8 mouse cellular contexts compared by ENCODE assay signal in genomic region chr15:5143361-5144020, GRCm38 (mm10). TPM values are rescaled to one million over a fixed set of nuclear protein-coding genes. Genes with fewer than 3 reads are reported as not detected.
DNase-seq lines count a peak whose midpoint lies in the region; ATAC-seq and TF ChIP-seq lines count a peak whose summit lies in the region.

TSS of gene Prkaa1 (plus strand) at chr15:5143861.

- H3K4me1 ChIP-seq in MEL (ENCODE audit: control insufficient read depth in 1 of 2, insufficient read depth in 2 of 2, low read length in 2 of 2), result peaks cover 17 to 24% of the 10 kb centered on the region in 2 experiments
- peaks cover 5% of the 10 kb centered on the region; the same call in 1 of the 2 replicates for H3K4me1 ChIP-seq in lung, adult 2 months (ENCODE audit: control insufficient read depth, insufficient read depth, low read length)
- peaks cover 20% of the 10 kb centered on the region for H3K4me1 ChIP-seq in neural tube, embryonic 15.5 days

- TF ChIP-seq EP300 in MEL (IDR thresholded peaks at IDR 0.05; ENCODE audit: low read depth in 1 of 2, low read length in 2 of 2), result no peak

- no peak for TF ChIP-seq RAD21 in MEL (IDR thresholded peaks at IDR 0.05; ENCODE audit: low read depth, low read length)

- no peaks in the 10 kb centered on the region for H3K27me3 ChIP-seq in MEL (ENCODE audit: control insufficient read depth in 1 of 2, insufficient read depth in 2 of 2, low read length in 2 of 2)
- H3K27me3 ChIP-seq in neural tube, embryonic 15.5 days (replicated peaks), result no peaks in the 10 kb centered on the region

- ATAC-seq in neural tube, embryonic 15.5 days (ENCODE audit: low FRiP score), result peak; percentile 94

- peak within 1 kb of the TSS; percentile 67 for H3K4me2 ChIP-seq in neural tube, embryonic 15.5 days

- H3K79me2 ChIP-seq in MEL (ENCODE audit: control insufficient read depth, insufficient read depth, low read length, poor library complexity), result peaks cover 40% of the 10 kb centered on the region

- peak; percentile 76 for DNase-seq in MEL (ENCODE audit: low read depth, low spot score)
- DNase-seq in cerebellum, adult 18-20 months, result peak; percentile 75 to 90
- peak; percentile 65 for DNase-seq in forelimb bud, embryonic 11.5 days (ENCODE audit: low read depth, low spot score)
- peak; percentile 80 for DNase-seq in heart, postnatal 4 days
- peak in 1 of 2 experiments; percentile 36 for DNase-seq in layer of hippocampus, adult 8-10 months (ENCODE audit: low spot score in 2 of 2)
- peak; percentile 72 for DNase-seq in lung, adult 2 months
- peak; percentile 23 to 67 for DNase-seq in thymus, postnatal 10 days (ENCODE audit: low spot score in 2 of 2)

- peak; percentile 67 to 75; a peak in 2 of 4 replicates for TF ChIP-seq POLR2A in MEL (IDR thresholded peaks at IDR 0.05; ENCODE audit: control insufficient read depth in 1 of 2, insufficient read depth in 1 of 2, low read depth in 1 of 2, low read length in 2 of 2, poor library complexity in 1 of 2)
- peak; percentile 66; the same call in 1 of the 2 replicates for TF ChIP-seq POLR2A in lung, adult 2 months (IDR thresholded peaks at IDR 0.05; ENCODE audit: borderline replicate concordance, extremely low read depth, low read depth, low read length)

- H3K9ac ChIP-seq in MEL (ENCODE audit: control insufficient read depth, low read depth, low read length, poor library complexity, severe bottlenecking), result peak within 1 kb of the TSS; percentile 95
- H3K9ac ChIP-seq in neural tube, embryonic 15.5 days (replicated peaks), result peak within 1 kb of the TSS; percentile 67

- H3K9me3 ChIP-seq in MEL (replicated peaks; ENCODE audit: insufficient read depth, low read length), result no peaks in the 10 kb centered on the region
- H3K9me3 ChIP-seq in neural tube, embryonic 15.5 days (replicated peaks), result no peaks in the 10 kb centered on the region

- peak within 1 kb of the TSS; percentile 77 to 84 for H3K4me3 ChIP-seq in MEL (ENCODE audit: control insufficient read depth in 1 of 2, insufficient read depth in 1 of 2, low read depth in 2 of 2, low read length in 2 of 2)
- H3K4me3 ChIP-seq in lung, adult 2 months (replicated peaks; ENCODE audit: extremely low read depth, low read depth, low read length), result peak within 1 kb of the TSS; percentile 94
- peak within 1 kb of the TSS; percentile 82 for H3K4me3 ChIP-seq in neural tube, embryonic 15.5 days (replicated peaks)

- peak within 1 kb of the TSS; percentile 68 for H3K27ac ChIP-seq in MEL (ENCODE audit: control insufficient read depth, low read depth, low read length)
- peak within 1 kb of the TSS; percentile 92 for H3K27ac ChIP-seq in neural tube, embryonic 15.5 days (replicated peaks)

- H3K36me3 ChIP-seq in MEL (ENCODE audit: control insufficient read depth in 1 of 2, insufficient read depth in 2 of 2, low read length in 2 of 2), result peaks cover 0 to 33% of the 10 kb centered on the region in 2 experiments; a peak in 2 of 4 replicates
- H3K36me3 ChIP-seq in neural tube, embryonic 15.5 days, result no peaks in the 10 kb centered on the region

- under 1% methylated on average over 76 of the region's 80 CpGs for WGBS in lung, adult 2 months
- under 1% methylated on average over 46 of the region's 80 CpGs for WGBS in neural tube, embryonic 15.5 days

- peak in 2 of 3 experiments; percentile 27 to 55; a peak in 4 of 6 replicates for TF ChIP-seq CTCF in MEL (IDR thresholded peaks at IDR 0.05 in 2 of 3, conservative IDR thresholded peaks at IDR 0.05 in 1 of 3; ENCODE audit: control insufficient read depth in 1 of 3, insufficient read depth in 1 of 3, low read depth in 2 of 3, low read length in 3 of 3, poor library complexity in 1 of 3, severe bottlenecking in 1 of 3)
- no peak for TF ChIP-seq CTCF in lung, adult 2 months (IDR thresholded peaks at IDR 0.05; ENCODE audit: insufficient read depth, low read length)

TF ChIP-seq in MEL, 35 proteins besides CTCF, POLR2A, EP300 and RAD21:
- TF ChIP-seq MXI1 (IDR thresholded peaks at IDR 0.05; ENCODE audit: low read depth, low read length) (no peak), HCFC1 (IDR thresholded peaks at IDR 0.05; ENCODE audit: low read depth, low read length) (peak; percentile 47; the same call in 1 of the 2 replicates), USF2 (IDR thresholded peaks at IDR 0.05; ENCODE audit: borderline replicate concordance in 1 of 2, insufficient read depth in 1 of 2, low read depth in 1 of 2, low read length in 2 of 2) (no peak), MYB (IDR thresholded peaks at IDR 0.05; ENCODE audit: low read depth, low read length) (no peak), MAZ (IDR thresholded peaks at IDR 0.05; ENCODE audit: low read depth, low read length) (peak; percentile 35; the same call in 1 of the 2 replicates), MYC (IDR thresholded peaks at IDR 0.05; ENCODE audit: low read depth, low read length) (no peak), POLR2AphosphoS5 (IDR thresholded peaks at IDR 0.05; ENCODE audit: borderline replicate concordance, low read depth, low read length) (no peak), MEF2A (IDR thresholded peaks at IDR 0.05; ENCODE audit: extremely low read depth, insufficient replicate concordance, low read depth, low read length, poor library complexity, severe bottlenecking) (no peak), TAL1 (IDR thresholded peaks at IDR 0.05; ENCODE audit: low read length) (no peak), ZMIZ1 (IDR thresholded peaks at IDR 0.05; ENCODE audit: low read depth, low read length) (no peak), JUND (IDR thresholded peaks at IDR 0.05; ENCODE audit: low read depth, low read length) (no peak), ELF1 (IDR thresholded peaks at IDR 0.05; ENCODE audit: low read depth, low read length) (peak; percentile 58; the same call in 1 of the 2 replicates), GABPA (IDR thresholded peaks at IDR 0.05; ENCODE audit: low read depth, low read length) (no peak), NELFE (IDR thresholded peaks at IDR 0.05; ENCODE audit: low read depth, low read length) (peak; percentile 69), GATA1 (IDR thresholded peaks at IDR 0.05; ENCODE audit: low read depth, low read length) (0 out of 2 replicates have a peak, but pooled peaks have one; percentile 26), CHD2 (IDR thresholded peaks at IDR 0.05; ENCODE audit: low read length) (no peak), SMC3 (IDR thresholded peaks at IDR 0.05; ENCODE audit: low read depth, low read length) (no peak), USF1 (IDR thresholded peaks at IDR 0.05; ENCODE audit: low read depth, low read length) (no peak), BHLHE40 (IDR thresholded peaks at IDR 0.05; ENCODE audit: borderline replicate concordance, low read depth, low read length) (no peak), KAT2A (conservative IDR thresholded peaks at IDR 0.05; ENCODE audit: low read depth, low read length) (no peak), SIN3A (IDR thresholded peaks at IDR 0.05; ENCODE audit: low read length) (peak; percentile 17; the same call in 1 of the 2 replicates), RCOR1 (IDR thresholded peaks at IDR 0.05; ENCODE audit: low read depth, low read length) (no peak), E2F4 (IDR thresholded peaks at IDR 0.05; ENCODE audit: borderline replicate concordance, low read depth, low read length) (no peak), ZKSCAN1 (IDR thresholded peaks at IDR 0.05; ENCODE audit: low read depth, low read length) (no peak), UBTF (IDR thresholded peaks at IDR 0.05; ENCODE audit: borderline replicate concordance, insufficient read depth, low read depth, low read length) (no peak), TBP (IDR thresholded peaks at IDR 0.05; ENCODE audit: low read depth, low read length) (no peak), CHD1 (IDR thresholded peaks at IDR 0.05; ENCODE audit: low read depth, low read length) (no peak; the same call in 1 of the 2 replicates), ZC3H11A (IDR thresholded peaks at IDR 0.05; ENCODE audit: low read depth, low read length) (no peak), TCF12 (IDR thresholded peaks at IDR 0.05; ENCODE audit: low read depth, low read length) (peak; percentile 39), NRF1 (IDR thresholded peaks at IDR 0.05; ENCODE audit: insufficient read depth, low read depth, low read length, poor library complexity, severe bottlenecking) (peak; percentile 63), POLR2AphosphoS2 (IDR thresholded peaks at IDR 0.05; ENCODE audit: low read length) (no peak), MAFK (IDR thresholded peaks at IDR 0.05; ENCODE audit: borderline replicate concordance, low read depth, low read length) (no peak), ETS1 (IDR thresholded peaks at IDR 0.05; ENCODE audit: low read depth, low read length) (no peak), MAX (IDR thresholded peaks at IDR 0.05; ENCODE audit: low read length) (0 out of 2 replicates have a peak, but pooled peaks have one; percentile 22), ZNF384 (IDR thresholded peaks at IDR 0.05; ENCODE audit: low read depth, low read length) (no peak)

RNA-seq across cellular contexts. Expression of gene Prkaa1, which starts in this region (rescaled TPM):
- total RNA-seq in MEL (2012; rRNA removed), result 18.3 and 20.0 TPM in 2 replicates
- polyA plus RNA-seq in MEL (2012; ENCODE audit: insufficient read depth in 1 of 2, insufficient read length in 2 of 2, low read depth in 1 of 2, low replicate concordance in 2 of 2, missing spikeins in 1 of 2), result 10 to 100 TPM in 1 of 2 experiments, not detected in 1; 23.0 TPM
- 10 to 100 TPM; 16.7 to 16.9 TPM for total RNA-seq in heart, postnatal 4 days (2021)
- total RNA-seq in layer of hippocampus, adult 8-10 months (2022), result 10 to 100 TPM; 24.6 to 25.5 (median 24.8) TPM
- 4.3 and 7.6 TPM in 2 replicates for polyA plus RNA-seq in lung, adult 2 months (2012; rRNA removed)
- 14.5 and 16.9 TPM in 2 replicates for polyA plus RNA-seq in neural tube, embryonic 15.5 days (2015; fragmentation: Nextera tagmentation; extraction: Ambion mirVana)
